Mouse (Mus musculus): ENCODE results near the gene Pde4d.

Gene Pde4d

GRCm38 (mm10) chr13:109899442-109900428 is 1450.0 kb downstream of the Pde4d start:
- DNase-seq (ENCODE audit: low spot score): no peak

GRCm38 (mm10) chr13:109901811-109902210 is 1452.1 kb downstream of the Pde4d start:
- DNase-seq (ENCODE audit: low spot score): no peak

GRCm38 (mm10) chr13:109902460-109902854 is 1452.7 kb downstream of the Pde4d start:
- peak; percentile 27 for DNase-seq (ENCODE audit: low spot score)

- peak; percentile 47 for DNase-seq (ENCODE audit: low spot score)
These were observed 1453.4 kb downstream of the Pde4d start for GRCm38 (mm10) chr13:109902855-109903763.

- DNase-seq (ENCODE audit: low spot score): no peak
These were observed 1454.2 kb downstream of the Pde4d start for GRCm38 (mm10) chr13:109903764-109904510.

GRCm38 (mm10) chr13:109906342-109906888 is 1456.7 kb downstream of the Pde4d start:
- no peak for DNase-seq (ENCODE audit: low spot score)

- peak; percentile 74 for DNase-seq (ENCODE audit: low spot score)
These were observed 1457.9 kb downstream of the Pde4d start for GRCm38 (mm10) chr13:109907634-109908033.

- no peak for DNase-seq (ENCODE audit: low spot score)
These were observed 1458.6 kb downstream of the Pde4d start for GRCm38 (mm10) chr13:109908386-109908785.

GRCm38 (mm10) chr13:109909111-109909510 is 1459.4 kb downstream of the Pde4d start:
- no peak for DNase-seq (ENCODE audit: low spot score)

GRCm38 (mm10) chr13:109910915-109911314 is 1461.2 kb downstream of the Pde4d start:
- DNase-seq (ENCODE audit: low spot score): no peak

GRCm38 (mm10) chr13:109912635-109913034 is 1462.9 kb downstream of the Pde4d start:
- DNase-seq (ENCODE audit: low spot score): no peak

- no peak for DNase-seq (ENCODE audit: low spot score)
These were observed 1464.5 kb downstream of the Pde4d start for GRCm38 (mm10) chr13:109914246-109914645.

GRCm38 (mm10) chr13:109914846-109915245 is 1465.1 kb downstream of the Pde4d start:
- no peak for DNase-seq (ENCODE audit: low spot score)

- no peak for DNase-seq (ENCODE audit: low spot score)
These were observed 1465.8 kb downstream of the Pde4d start for GRCm38 (mm10) chr13:109915501-109915900.

- no peak for DNase-seq (ENCODE audit: low spot score)
These were observed 1466.2 kb downstream of the Pde4d start for GRCm38 (mm10) chr13:109915964-109916363.

- no peak for DNase-seq (ENCODE audit: low spot score)
These were observed 1467.8 kb downstream of the Pde4d start for GRCm38 (mm10) chr13:109917551-109917950.

GRCm38 (mm10) chr13:109918631-109919030 is 1468.9 kb downstream of the Pde4d start:
- no peak for DNase-seq (ENCODE audit: low spot score)

- no peak for DNase-seq (ENCODE audit: low spot score)
These were observed 1470.5 kb downstream of the Pde4d start for GRCm38 (mm10) chr13:109920256-109920655.

GRCm38 (mm10) chr13:109921336-109922038 is 1471.7 kb downstream of the Pde4d start:
- no peak for DNase-seq (ENCODE audit: low spot score)

- no peak for DNase-seq (ENCODE audit: low spot score)
These were observed 1472.5 kb downstream of the Pde4d start for GRCm38 (mm10) chr13:109922228-109922627.

- no peak for DNase-seq (ENCODE audit: low spot score)
These were observed 1473.0 kb downstream of the Pde4d start for GRCm38 (mm10) chr13:109922782-109923181.
